Mouse (Mus musculus): ENCODE results near the gene Ndufb2. TPM values are rescaled to one million over a fixed set of nuclear protein-coding genes. Genes with fewer than 3 reads are reported as not detected.

Ndufb2 gene
- total RNA-seq (2015; ENCODE audit: low replicate concordance) (5.8 and 46.6 TPM in 2 replicates), total RNA-seq (2017; ENCODE audit: low replicate concordance) (28.5 and 34.0 TPM in 2 replicates)

DNA sequence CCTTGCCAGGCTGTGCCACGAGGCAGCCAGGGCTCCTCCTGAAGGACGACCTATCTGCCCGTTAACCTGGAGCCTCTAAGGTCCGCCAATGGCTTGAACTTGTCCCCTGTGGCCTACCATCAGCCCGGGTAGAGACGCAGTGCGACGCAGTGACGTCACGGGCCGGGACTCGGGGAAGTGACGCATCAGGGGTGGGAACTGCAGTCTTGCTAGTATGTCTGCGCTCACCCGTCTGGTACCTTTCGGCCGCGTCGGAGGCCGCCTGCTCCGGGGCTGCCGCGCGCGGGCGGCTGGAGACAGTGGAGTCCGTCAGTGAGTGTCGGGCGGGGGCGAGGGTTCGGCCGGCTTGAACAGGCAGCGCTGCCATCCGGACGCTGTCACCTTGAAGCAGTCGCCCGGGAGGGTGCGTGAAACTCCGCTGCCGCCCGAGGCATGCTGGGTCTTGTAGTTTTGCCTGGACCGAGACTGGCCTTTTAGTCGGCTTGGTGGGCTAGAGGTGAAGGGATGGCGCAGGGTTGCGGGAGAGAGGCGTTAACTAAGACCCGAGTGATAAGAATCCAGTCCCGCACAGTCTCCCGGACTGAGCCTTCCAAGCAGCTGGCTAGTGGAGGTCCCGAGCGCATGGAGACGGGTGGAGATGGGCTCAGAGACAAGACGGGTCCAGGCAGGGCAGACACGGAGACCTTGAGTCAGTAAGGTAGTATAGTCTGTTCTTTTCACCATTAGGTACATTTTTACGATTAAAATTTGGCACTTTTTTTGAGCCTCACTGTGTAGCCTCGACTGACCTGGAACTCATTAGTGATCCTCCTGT, at the start of gene Ndufb2:
Gene Ndufb2, plus strand, starts transcription at position 174 of the 814 bp plus-strand sequence.
- peak; percentile 99 for ATAC-seq (replicated peaks; ENCODE audit: low FRiP score, poor library complexity, severe bottlenecking)

DNA sequence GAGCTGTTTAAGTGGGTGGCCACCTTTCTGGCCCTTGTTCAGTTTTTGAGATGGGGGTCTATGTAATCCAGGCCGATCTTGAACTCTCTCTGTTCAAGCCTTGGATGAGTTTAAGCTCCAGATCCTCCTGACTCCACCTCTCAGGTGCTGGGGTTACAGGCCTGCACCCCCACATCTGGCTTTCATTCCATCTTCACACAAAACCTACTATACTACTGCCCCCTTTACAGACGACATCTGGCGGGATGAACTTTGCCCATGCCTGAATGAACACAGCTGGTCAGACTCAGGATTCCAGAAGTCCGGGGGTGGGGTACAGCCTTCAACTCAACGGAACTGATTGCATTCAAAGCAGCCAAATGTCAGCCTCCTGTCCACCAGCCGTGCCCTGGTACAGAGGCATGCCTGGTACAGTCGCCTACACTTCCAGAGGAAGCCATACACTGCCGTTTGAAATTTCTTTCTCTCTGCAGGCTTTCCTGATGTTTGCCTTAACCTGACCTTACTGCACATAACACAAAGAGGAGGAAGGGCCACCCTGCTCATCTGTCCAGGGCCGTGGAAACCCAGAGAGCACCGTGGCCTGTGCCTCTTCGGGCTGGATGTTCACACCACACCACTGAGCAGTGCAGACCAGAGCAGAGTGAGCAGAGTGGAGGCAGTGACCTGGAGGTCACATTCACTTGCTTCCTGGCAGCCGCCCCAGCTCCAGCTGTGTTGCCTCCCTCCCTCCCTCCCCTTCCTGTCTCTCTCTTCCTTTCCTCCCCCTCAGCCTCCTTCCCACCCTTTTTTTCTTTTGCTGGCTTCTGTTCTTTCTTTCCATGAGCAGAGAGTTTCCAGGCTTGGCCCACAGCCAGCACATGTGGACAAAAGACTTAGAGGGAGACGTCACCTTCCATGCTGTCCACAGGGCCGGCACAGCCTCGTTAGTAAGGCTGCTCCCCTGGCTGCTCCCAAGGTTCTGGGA, 49.5 kb upstream of the Ndufb2 start:
- ATAC-seq (replicated peaks; ENCODE audit: low FRiP score, poor library complexity, severe bottlenecking) = no peak

GRCm38 (mm10) chr6:39543769-39544420, 48.5 kb upstream of the Ndufb2 start:
- ATAC-seq (replicated peaks; ENCODE audit: low FRiP score, poor library complexity, severe bottlenecking) = no peak

- ATAC-seq (replicated peaks; ENCODE audit: low FRiP score, poor library complexity, severe bottlenecking) = no peak
Measured at GRCm38 (mm10) chr6:39545474-39545873, 46.9 kb upstream of the Ndufb2 start.

DNA sequence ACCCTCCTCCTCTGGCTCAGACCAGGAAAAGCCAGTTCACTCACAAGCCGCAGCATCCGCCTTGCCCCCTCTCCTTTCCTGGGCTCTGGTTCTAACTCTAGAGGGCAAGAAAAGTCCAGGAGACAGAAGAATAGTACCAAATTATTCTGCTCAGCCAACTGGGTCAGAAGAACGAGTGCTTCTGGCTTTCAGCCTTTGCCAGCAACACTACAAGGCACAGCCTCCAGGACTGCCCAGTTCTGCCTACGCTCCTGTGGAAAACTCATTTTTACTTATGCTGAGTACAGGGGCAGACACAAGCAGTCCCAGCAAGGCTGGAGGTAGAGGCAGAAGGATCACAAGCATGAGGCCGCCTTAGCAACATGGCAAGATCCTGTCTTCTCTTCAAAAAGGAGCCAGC, 44.3 kb upstream of the Ndufb2 start:
- ATAC-seq (replicated peaks; ENCODE audit: low FRiP score, poor library complexity, severe bottlenecking) = no peak

- no peak for ATAC-seq (replicated peaks; ENCODE audit: low FRiP score, poor library complexity, severe bottlenecking)
Measured at GRCm38 (mm10) chr6:39551981-39552636, 40.3 kb upstream of the Ndufb2 start.

- no peak for ATAC-seq (replicated peaks; ENCODE audit: low FRiP score, poor library complexity, severe bottlenecking)
Measured at GRCm38 (mm10) chr6:39554888-39555647, 37.3 kb upstream of the Ndufb2 start.

- no peak for ATAC-seq (replicated peaks; ENCODE audit: low FRiP score, poor library complexity, severe bottlenecking)
Measured at GRCm38 (mm10) chr6:39555648-39555945, 36.8 kb upstream of the Ndufb2 start.

DNA sequence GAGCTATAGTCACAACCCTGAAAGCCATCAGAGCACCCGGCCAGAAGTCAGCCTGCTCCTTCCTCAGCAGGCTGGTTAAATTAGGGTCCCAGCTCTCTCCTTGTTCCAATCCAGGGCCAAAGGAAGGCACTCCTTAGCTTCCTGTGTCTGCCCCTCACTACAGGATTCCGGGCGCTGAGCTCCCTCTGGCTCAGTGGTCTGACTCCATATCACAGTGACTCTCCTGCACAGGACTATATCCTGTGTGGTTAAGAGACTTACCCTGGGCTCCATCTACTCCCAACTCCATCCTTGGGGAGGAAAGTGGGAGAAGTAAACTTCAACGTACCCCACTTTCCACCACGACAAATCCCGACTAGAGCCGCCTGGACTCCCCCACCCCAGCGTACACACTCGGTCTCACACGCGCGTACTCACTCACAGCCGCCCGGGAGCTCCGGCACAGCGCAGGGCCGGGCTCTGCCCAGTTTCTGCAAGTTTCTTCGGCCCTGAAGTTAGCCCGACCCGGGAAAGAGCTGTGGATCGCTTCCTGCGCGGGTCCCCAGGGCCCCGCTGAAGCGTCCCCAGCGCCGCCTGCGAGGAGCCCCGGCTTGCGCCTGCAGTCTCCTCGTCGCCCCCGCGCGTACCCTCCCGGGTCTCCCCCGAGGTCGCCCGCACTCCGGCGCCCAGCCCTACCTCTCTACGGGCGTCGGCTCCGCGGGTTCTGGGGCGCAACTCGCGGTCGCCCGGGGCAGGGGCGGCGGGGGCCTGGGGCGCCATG, 35.3 kb upstream of the Ndufb2 start:
- ATAC-seq (replicated peaks; ENCODE audit: low FRiP score, poor library complexity, severe bottlenecking) = no peak

GRCm38 (mm10) chr6:39557723-39558261, 34.6 kb upstream of the Ndufb2 start, which contains the start of gene Dennd2a:
TSS of gene Dennd2a (minus strand) at chr6:39557867.
- no peak for ATAC-seq (replicated peaks; ENCODE audit: low FRiP score, poor library complexity, severe bottlenecking)

DNA sequence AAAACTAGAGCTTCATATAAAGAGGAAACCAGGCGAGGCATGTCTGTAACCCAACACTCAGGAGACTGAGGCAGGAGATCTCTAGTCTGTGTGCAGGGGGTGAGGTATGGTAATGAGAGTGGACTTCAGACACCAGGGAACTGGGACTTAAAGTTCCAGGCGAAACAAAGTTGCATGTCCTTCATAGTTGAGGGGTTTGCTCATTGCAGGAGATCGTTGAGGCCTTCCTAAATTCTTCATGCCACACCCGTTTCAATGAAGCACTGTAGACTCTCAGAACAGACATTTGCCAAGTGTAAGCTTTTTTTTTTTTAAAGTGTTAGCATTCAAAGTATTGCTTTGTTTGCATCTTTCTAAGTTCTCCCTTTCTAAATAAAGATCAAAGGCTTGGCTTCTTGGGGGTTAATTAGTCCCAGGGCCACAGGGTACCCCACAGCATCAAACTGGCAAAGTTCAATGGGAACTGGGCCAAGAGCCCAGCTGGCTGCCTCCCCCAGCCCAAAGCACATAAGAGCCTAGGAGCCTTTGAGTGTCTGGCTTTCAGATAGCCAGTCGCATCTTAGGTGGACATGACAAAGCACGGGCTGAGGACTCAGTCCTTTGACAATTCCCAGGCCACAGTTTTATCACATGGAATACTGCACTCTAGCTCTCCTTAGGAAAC, 33.0 kb upstream of the Ndufb2 start:
- no peak for ATAC-seq (replicated peaks; ENCODE audit: low FRiP score, poor library complexity, severe bottlenecking)

DNA sequence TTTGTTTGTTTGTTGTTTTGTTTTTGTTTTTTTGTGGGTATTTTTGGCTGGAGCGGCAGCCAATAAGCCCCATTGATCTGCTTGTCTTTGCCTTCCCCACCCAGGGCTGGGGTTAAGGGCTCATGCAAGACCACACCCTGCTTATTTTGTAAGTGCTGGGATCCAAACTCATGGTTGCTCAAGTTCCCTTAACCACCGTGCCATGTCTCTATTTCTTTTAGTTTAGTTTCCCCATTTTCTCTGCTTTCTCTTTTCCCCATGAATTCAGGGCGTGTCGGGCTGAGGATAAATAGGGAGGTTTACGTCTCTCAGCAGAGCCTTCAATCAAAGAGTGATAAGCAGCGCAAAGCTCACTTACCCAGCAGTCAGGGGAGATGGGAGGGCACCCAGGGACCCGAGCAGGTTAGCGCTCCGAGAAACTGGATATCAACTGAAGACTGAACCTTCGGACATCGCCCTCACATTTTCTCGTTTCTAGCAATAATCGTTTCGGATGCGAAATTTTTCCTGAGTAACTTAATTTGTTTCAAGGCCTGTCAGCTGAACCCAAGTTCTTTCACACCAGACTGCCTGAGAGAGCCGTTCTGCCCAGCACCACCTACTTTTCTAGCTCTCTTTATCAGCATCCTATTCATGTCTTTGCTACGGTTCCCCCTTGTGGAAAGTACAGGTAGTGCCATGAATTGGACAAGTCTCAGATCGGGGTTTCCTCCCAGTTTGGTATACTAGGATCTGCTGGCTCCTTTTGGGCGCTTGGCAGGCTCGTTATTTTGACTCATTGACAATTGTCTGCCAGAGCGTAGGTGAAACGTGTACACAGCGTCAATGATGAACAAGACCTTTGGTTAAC, 30.0 kb upstream of the Ndufb2 start:
- peak; percentile 88 for ATAC-seq (replicated peaks; ENCODE audit: low FRiP score, poor library complexity, severe bottlenecking)

GRCm38 (mm10) chr6:39567528-39567927, 24.8 kb upstream of the Ndufb2 start:
- peak; percentile 60; the same call in 1 of the 2 replicates for ATAC-seq (replicated peaks; ENCODE audit: low FRiP score, poor library complexity, severe bottlenecking)

DNA sequence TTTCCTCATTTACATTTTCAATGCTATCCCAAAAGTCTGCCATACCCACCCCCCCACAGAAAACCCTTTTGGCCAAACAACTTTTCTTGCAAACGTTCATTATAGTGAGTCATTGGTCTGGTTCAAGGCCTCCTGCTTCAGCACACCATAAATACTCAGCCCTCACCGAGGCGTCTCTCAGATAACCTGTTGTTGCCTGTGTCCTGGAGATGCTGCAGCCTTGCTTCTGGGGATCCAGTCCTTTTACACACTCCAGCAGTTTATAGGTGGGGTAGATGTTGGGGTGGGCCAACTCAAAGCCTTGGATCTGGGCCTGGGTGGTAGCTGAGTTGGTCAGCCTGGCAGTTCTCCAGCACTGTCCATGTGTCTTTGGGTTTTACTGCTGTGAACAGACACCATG, 21.9 kb upstream of the Ndufb2 start:
- ATAC-seq (replicated peaks; ENCODE audit: low FRiP score, poor library complexity, severe bottlenecking) = no peak

- ATAC-seq (replicated peaks; ENCODE audit: low FRiP score, poor library complexity, severe bottlenecking) = peak; percentile 88
Measured at GRCm38 (mm10) chr6:39573791-39574554, 18.4 kb upstream of the Ndufb2 start, which contains the start of gene Adck2. TSS of gene Adck2 (plus strand) at chr6:39573873.

GRCm38 (mm10) chr6:39574555-39574869, 17.9 kb upstream of the Ndufb2 start:
- ATAC-seq (replicated peaks; ENCODE audit: low FRiP score, poor library complexity, severe bottlenecking) = peak; percentile 20; the same call in 1 of the 2 replicates
